Mouse (Mus musculus) ZHBTc4 (cell line): ENCODE measurements around the gene Clasp1.

Experiments used
- DNase-seq: peaks from one replicate; pipeline ENCODE4 v3.0.0-alpha.2; 2011; ENCODE audit warnings: low read depth, low spot score

Clasp1 gene

DNA sequence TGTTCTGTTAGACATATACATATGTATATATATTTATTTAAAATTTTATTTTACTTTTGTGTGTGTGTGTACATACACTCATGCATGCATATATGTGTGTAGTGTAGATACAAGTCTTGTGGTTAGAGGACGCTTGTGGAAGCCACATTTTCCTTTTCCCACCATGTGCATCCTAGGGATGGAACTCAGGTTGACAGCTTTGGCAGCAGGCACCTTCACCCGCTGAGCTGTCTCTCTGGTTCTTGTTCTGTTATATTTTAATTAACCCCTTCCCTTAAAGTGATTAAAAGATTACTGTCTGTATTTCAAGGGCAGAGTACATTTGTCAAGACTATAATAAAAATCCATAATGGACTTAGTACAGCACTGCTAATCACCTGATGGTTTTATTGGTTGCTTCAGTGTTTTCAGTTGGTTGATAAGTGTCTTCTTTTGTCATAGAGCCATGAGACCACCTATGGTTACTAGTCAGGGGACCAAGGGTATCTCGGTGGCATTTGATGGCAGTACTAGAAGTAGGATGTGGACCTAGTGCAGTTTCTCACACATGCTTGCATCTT is 62.1 kb downstream of the Clasp1 start:
- no peak for DNase-seq

- DNase-seq, result no peak
These were observed 64.7 kb downstream of the Clasp1 start for GRCm38 (mm10) chr1:118453577-118453976.

GRCm38 (mm10) chr1:118454817-118455216 is 66.0 kb downstream of the Clasp1 start:
- no peak for DNase-seq

- DNase-seq, result peak; percentile 32
These were observed 68.5 kb downstream of the Clasp1 start for GRCm38 (mm10) chr1:118457256-118457882.

DNA sequence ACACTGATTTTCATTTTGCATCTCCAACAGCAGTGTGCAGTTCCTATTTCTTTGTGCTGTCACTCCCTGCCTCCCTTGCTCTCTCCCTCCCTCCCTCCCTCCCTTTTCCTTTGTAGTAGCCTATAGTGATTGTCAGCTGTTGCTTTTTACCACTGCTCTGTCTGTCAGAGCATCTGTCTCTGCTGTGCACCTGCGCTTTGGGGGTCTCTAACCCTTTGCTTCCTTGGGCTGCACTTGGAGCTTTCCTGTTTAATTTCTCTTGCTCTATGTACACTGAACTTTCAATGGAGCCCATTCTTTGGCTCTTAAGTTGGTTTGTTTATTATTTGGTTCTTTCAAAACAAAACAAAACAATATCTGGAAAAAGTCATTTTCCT is 69.0 kb downstream of the Clasp1 start:
- no peak for DNase-seq

GRCm38 (mm10) chr1:118458279-118458678 is 69.4 kb downstream of the Clasp1 start:
- no peak for DNase-seq

DNA sequence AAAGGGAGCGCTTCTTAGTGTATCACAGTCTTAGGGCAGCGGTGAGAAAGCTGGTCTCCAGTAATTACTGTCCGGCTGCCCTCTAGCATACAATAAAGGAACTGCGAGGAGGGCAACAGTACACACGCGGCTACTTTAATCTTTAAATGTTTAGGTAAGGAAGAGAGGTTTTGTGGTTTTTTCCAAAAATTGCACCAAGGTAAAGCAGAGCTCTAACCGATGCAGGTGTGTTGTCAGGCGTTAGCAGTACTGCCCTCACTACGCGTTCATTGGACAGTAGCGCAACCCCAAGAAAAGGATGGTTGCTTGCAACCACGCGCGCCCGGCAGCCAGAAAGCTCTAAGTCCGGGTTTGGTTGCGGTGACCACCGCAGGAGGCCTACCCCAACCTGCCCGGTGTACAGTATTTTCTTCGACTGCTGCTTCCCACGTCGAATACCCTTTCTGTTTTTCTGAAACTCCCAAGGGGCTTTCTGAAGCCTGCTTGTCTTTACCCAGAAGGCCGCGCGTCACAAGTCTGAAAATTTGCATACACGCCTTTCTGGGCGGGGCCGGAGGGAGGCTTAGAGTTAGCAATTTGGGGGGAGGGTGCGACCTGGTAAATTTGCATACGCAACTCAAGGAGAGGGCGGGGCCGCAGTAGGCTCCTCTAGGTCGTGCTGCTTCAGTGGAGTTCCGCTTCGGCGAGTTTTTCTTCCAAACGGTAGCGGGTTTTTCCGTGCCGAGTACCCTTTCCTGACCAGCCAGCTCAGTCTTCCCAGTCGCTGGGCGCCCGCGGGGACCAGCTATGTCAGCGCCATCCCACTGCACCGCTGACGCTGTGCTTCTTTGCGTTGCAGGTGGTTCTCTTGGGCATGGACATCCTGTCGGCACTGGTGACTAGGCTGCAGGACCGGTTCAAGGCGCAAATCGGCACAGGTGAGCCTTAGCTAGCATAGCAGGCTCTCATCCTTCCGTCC is 70.4 kb downstream of the Clasp1 start:
- DNase-seq, result peak; percentile 99

DNA sequence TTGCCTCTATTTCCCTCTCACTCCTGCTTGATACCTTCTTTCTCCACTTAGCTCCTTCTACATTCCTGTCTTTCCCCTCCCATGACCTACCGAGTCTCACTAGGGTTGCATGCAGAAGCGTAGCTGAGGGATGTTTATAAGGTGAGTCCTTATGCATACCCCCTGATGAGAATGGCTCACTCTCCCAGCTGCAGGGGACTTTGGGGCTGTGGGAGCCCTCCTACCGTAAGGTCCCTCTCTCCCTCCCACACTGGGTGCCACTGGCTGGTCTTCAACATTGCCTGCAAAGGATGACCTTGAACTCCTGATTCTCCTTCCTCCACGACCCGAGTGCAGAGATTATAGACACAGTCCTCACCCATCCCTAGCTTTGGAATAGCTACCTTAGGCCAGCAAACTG is 71.9 kb downstream of the Clasp1 start:
- DNase-seq, result no peak

DNA sequence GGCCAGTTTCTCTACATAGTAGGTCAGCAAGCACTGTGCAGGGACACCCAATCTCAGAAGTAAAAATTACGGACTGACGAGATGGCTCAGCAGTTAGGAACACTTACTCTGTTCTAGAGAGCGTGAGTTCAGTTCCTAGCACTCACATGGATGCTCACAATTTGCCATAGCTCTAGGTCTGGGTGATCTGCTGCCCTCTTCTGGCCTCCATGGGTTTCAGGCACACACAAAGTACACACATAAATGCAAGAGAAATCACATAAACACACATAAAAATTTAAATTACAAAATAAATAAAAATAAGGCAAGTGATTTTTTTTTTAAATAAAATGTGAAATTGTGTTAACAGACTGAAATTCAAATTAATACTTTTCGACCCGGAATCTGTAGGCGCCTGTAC is 77.2 kb downstream of the Clasp1 start:
- peak; percentile 66 for DNase-seq

DNA sequence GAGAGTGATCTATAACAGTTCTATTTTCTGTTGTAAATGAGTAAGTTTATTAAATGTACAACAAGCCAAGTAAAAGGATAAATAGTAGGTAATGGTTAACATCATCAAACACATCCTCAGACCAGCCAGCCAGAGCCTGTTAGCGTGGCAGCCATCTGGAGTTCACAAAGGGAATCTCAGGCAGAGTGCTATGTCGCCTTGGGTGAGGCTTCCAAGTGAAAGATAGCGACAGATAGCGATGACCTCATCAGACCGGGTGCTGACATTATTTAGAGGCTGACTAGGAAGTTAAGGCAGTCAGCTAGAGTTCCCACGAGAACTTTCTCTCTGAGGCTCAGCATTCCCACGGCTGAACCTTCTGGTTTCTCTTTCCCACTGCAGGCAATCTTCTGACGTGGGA is 83.5 kb downstream of the Clasp1 start:
- peak; percentile 34 for DNase-seq

DNA sequence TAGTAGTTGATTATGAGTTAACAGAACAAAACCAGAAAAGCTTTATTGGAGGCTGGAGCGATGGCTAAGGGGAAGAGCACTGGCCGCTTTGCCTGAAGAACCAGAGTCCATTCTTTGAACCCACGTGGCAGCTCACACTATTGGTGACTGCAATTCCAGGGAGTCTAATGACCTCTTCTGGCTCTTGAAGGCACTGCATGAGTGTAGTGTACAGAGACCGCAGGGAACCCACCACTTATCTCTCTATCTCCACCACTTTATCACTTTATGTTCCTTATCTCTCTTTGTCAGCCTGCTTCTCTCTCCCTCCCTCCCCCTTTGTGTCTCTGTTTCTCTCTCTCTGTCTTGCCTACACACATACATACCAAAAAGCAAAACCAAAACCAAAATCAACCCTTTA is 88.1 kb downstream of the Clasp1 start:
- peak; percentile 64 for DNase-seq

DNA sequence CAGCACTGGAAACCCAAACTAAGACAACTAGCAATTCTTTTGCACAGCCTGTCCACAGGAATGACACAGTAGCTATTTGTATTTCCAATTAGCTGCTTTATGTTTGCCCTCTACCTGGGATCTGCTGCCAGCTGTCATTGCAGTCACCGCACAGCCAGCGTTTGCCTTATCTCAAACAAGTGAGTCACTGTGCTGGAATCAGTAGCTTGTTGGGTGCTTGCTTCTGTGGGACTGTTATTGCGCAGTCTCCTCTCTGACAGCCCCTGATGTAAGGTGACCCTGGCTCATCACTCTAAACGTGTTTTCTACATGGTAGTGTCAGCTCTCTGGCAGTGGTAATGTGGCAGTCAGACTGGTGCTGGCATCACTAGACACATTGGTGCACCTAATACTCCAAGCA is 90.4 kb downstream of the Clasp1 start:
- DNase-seq, result no peak

DNA sequence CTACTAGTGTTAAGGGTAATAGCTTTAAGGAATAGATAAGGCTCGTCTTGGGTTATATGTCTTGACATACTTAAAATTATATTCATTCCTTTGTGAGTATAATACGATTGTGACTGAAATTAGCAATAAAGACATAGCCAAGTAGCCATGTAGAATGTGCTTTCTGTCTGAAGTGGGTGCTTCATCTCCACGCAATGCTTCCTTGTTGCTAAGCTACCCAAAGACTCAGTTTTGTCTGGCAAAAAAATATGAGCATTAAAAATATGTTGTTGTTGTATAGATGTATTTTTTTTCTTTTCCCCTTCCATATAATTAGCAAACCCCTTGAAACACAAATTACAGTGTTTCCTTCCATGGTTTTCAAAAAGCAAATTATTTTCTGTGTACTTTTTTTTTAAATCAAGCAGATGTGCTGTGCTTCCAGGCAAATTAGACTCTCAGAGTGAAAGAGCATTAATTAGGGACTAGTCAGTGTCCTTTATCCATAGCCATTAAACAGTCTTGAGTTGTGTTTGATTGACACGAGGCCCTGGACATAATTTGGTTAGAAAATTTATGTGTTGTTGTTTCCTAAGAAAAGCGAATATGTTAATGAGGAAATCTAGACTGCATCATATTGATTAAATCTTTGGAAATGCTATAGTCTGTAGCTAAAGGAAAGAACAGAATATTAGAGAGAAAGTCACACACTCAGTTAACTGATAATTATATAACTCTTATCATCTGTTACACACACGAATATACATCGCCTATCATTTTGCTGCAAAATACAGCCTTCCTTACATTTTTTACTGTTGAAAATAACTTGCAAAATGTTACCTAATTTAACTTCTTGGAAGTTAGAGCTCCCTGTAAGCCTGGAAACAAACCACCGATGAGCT is 91.9 kb downstream of the Clasp1 start:
- DNase-seq, result no peak

DNA sequence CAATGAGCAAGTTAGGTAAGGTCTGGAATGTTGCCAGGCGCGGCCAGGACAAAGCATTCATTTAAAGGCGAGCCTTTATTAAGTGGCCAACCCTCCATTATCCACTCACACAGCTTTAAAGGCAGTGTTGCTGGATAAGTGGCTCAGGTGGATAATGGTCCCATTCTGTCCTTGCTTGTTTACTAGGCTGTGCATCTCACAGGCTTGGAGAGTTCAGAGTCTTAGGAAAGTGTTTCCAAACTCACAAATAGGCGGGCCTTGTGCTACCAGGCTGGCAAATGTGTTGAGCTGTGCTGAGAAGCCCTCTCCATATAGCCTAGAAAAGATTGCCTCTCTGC is 92.5 kb downstream of the Clasp1 start:
- peak; percentile 79 for DNase-seq

GRCm38 (mm10) chr1:118481703-118482102 is 92.8 kb downstream of the Clasp1 start:
- no peak for DNase-seq

GRCm38 (mm10) chr1:118482285-118483019 is 93.6 kb downstream of the Clasp1 start:
- DNase-seq, result no peak

DNA sequence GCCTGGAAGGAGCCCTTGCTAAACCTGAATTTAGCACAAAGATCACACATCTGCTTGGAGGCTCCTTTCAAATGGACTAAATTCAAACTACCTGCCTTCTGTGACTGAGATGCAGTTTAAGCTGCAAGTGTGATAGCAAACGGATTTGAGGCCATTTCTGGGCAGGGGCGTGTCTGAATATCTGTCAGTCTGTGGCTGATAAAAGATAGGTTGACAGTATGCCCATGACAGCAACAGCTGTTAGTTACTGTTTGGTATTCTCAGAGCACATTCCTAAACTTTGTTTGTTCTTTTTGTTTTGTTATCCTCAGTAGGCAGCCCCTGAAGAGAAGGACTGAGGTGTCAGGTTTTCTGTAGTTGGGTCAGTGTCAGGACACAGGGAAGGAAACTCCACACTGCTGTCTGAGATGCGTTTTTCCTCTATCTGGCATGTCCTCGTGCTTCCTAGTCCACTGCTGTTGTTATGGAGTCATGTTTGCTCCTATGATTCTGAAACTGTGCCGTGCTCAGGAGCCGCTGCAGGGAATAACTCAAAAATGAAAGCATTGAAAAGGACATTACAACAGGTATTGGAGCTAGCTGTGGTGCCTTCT is 94.7 kb downstream of the Clasp1 start:
- no peak for DNase-seq

GRCm38 (mm10) chr1:118485572-118485971 is 96.7 kb downstream of the Clasp1 start:
- no peak for DNase-seq

- DNase-seq, result no peak
These were observed 97.2 kb downstream of the Clasp1 start for GRCm38 (mm10) chr1:118486021-118486420.

DNA sequence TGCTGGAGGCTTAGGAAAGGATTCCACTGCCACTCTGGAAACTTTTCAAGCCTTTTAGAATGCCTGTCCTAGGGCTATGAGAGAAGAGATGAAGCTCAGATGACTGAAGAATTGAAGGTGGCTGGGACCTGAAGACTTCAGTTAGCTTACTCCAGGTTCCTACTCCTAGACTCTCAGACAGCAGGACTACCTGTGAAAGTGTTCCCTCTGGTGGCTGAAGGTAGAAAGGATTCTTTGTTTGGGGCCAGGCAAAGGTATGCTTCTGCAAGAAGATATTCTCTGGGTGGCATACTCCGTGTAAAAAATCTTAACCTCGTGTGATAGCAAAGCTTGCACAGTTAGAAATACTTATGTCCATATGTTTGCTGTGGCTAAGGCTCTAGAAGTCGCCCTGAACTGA is 104.0 kb downstream of the Clasp1 start:
- peak; percentile 23 for DNase-seq

- no peak for DNase-seq
These were observed 105.7 kb downstream of the Clasp1 start for GRCm38 (mm10) chr1:118494551-118494950.
